Mouse (Mus musculus): ENCODE measurements around the gene Ptprs.

Ptprs gene

DNA sequence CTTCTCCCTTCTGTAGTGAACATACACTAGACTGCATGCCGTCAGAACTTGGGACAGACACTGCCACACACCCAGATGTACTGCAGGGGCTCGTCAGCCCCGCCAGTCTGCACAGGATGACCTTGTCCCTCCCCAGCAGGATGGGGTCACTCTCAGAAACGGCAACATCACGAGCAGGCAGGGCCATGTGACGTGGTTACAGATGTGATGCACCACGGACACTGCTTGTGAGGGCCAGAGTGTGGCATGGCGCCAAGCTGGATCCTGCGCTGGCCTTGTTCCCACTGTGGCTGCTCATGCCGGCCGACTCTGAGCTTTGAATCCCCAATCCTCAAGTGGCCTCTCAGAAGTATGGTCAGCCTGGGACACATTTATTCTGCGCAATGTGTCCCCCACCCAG is 58.0 kb downstream of the Ptprs start:
- no peak for DNase-seq

DNA sequence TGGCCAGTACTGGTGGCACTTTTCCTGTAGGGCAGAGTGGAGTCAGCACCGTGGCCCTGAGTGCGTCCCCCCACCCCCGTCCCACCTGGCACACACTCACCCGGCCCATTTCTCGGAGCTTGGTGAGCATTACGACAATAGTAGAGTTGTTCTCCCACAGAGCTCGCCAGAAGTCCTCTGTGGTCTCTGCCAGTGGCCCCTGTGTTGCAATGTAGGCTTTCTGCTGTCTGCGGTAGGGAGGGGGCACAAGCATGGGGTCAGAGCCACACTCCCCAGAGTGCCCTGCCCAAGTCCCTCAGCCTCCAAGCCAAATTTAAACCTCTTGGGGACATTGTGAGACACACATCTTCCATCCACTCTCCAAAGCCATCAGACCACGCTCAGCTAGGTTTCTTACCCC is 61.5 kb downstream of the Ptprs start:
- no peak for DNase-seq

GRCm38 (mm10) chr17:56413113-56413512 is 63.2 kb downstream of the Ptprs start:
- no peak for DNase-seq

- no peak for DNase-seq
Measured at GRCm38 (mm10) chr17:56411437-56411836, 64.8 kb downstream of the Ptprs start.

DNA sequence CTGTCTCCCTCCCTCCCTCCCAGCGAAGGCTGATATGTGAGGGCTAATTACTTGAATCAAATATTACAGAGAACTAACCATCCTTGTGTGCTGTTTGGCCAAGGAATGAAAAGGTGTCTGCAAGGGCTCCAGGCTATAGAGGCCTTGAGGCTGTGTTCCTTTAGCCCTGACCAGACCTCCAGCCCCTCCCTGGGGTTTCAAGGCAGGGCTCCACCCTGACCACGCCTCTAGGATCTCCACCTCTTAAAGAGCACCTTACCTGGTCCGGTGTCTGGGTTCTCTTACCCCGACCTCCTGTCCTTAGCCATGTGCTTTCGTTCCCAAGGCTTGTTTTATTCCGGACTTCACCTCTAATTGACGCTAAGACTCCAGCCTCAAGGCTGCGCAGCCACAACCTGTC is 66.5 kb downstream of the Ptprs start:
- no peak for DNase-seq

- no peak for DNase-seq
Measured at GRCm38 (mm10) chr17:56408965-56409625, 67.2 kb downstream of the Ptprs start.

DNA sequence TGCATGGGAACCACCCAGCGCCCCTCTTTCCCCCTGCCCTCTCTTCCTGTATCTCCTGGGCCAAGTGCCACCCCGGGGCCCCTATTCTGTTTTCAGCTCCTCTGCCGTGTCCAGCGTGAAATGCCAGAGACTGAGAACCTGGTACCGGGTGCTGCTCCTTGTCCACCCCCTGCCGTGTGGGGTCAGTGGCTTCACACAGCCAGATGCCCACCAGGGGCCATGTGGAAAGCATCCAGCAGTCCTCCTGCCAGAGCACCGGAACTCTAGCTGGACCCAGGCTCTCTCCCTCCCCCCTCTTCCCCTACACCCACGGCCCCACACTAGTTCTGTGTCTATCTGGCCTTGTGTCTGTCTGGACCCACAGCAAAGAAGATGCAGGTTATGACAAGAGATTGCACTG is 68.9 kb downstream of the Ptprs start:
- no peak for DNase-seq

GRCm38 (mm10) chr17:56406878-56407277 is 69.4 kb downstream of the Ptprs start:
- no peak for DNase-seq

- no peak for DNase-seq
Measured at GRCm38 (mm10) chr17:56405856-56406840, 70.1 kb downstream of the Ptprs start.

GRCm38 (mm10) chr17:56405341-56405740 is 70.9 kb downstream of the Ptprs start:
- DNase-seq, result no peak

GRCm38 (mm10) chr17:56401051-56401521 is 75.2 kb downstream of the Ptprs start:
- DNase-seq, result peak; percentile 93

GRCm38 (mm10) chr17:56400221-56400620 is 76.1 kb downstream of the Ptprs start:
- DNase-seq, result peak; percentile 95

DNA sequence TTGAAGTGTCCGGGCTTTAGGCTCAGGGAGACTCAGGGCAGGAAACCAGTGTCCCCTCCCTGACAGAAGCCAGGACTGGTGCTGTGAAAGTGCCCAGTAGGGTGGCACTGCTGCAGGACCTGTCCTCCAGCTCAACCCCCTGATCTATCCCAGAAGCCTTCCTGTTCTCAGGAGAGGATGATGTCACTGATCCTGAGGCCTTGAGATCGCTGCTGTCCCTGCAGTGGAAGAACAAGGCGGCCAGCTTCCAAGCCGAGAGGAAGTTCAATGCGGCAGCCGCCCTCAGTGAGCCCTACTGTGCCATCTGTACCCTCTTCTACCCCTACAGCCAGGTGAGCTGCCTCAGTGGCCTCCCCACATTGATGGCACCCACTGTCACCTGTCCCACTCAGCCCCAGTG is 80.2 kb downstream of the Ptprs start:
- DNase-seq, result no peak

GRCm38 (mm10) chr17:56393889-56394288 is 82.4 kb downstream of the Ptprs start:
- no peak for DNase-seq

DNA sequence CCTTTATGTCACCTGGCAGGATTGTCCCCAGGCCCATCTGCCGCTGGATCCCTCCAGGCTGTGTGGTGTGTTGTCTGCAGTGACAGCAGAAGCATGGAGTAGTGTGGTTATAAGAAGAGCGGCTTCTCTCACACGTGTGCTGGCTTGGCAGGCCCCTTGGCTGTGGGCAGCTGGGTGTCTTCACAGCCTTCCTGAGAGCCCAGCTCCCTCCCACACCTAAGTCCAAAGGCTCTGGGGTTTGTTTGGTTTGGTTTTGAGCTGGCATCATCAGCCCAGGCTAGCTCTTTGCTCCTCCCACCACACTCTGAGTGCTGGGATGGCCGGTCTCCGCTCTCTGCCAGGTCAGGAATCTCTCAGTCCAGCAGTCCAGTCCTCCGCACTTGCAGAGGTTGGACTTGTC is 83.0 kb downstream of the Ptprs start:
- DNase-seq, result no peak

DNA sequence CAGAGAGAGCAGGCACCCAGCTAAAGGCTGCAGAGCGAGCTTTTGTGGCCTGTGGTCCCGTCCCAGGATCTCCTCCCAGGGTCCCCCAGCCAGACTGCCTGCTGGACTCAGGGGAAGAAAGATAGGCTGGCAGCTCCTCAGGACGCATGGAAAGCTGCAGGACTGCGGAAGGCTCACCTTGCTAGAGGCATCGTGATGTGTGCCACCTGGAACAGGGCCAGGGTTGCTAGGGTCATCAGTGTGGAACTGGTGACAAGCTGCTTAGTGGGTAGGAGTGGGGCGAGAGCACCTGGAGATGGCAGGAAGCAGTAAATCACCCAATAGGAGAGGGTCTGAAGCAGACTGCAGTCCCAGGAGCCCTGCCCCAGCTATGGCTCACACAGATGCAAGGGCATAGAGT is 88.7 kb downstream of the Ptprs start:
- no peak for DNase-seq

DNA sequence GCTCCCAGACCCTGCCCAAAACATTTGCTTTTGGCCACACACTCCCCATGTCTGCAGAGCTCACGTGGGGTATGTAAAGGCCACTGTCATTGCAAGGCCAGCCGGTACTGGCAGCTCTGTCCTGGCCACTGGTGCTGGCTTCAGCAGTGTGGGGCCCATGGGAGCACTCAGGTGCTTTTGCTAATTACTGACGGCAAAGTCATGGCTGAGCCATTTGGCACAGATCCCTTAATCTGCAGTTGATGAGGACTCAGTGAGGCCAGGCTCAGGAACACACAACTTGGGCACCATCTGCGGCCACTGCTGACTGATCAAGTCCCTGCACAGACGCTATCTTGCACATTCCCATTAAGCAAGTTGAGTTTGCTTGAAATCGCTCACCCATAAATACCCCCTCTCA is 91.4 kb downstream of the Ptprs start:
- DNase-seq, result no peak

- DNase-seq, result no peak
Measured at GRCm38 (mm10) chr17:56382997-56383396, 93.3 kb downstream of the Ptprs start.

DNA sequence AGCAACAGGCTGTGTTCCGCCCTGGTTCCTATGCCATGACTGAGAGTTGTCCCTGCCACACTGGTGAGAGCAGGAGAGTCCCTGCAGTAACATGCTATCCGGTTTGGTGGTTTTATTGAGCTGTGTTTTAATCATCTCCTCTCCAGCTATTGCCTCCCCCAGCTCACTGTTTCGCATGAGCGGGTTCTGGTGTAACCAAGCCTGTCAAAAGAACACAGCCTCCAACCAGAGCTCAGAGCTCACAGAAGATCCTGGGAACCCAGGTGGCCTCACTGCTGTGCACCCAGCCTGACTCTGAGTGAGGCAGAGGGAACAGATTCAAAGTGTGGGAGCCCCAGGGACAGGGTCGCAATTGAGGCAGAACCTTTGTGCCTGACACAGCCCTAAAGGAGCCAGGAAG is 95.1 kb downstream of the Ptprs start:
- DNase-seq, result no peak

DNA sequence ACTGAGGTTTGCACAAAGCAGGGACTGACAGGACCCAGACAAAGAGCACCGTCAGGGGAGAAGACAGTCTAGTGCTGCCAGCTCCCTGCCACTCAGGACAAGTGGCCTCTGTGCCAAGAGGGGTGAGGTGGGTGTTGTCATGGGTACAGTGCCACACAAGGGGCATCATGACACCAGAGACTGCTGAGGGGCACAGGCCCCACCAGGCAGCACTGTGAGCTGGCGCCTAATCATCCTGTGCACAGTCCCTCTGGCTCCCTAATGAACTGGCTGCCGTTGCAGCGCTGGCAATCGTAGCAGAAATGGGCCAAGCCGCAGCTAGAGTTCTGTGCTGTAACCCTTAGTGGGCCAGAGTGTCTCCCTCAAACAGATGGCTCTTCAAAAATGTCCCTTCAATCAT is 96.0 kb downstream of the Ptprs start:
- no peak for DNase-seq

DNA sequence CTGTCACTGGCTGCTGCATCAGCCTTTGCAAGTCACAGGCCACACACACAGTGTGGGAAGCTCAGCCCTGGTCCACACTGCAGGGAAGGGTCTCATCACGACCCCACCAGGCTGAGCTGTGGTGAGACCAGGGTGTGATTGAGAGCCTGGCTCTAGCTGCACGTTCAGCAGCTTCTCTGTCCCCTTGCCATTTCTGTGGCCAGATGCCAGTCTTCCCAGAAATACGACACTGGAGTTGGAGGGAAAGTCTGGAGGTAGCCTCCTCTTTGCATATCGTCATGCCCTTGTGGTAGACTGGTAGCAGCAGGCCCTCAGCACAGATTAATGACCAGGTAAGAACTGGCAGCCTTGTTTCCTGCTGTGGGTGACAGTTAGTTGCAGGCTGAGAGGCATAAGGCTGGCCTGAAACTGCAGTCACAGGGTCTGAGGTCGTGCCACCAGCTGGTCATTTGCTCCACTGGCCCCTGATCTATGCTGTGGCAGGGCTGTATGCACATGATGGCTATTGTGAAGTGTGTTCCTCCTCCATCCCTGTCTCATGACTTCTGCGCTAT is 96.9 kb downstream of the Ptprs start:
- no peak for DNase-seq

- DNase-seq, result peak; percentile 95
Measured at GRCm38 (mm10) chr17:56374851-56375250, 101.4 kb downstream of the Ptprs start.

- peak; percentile 94 for DNase-seq
Measured at GRCm38 (mm10) chr17:56373136-56374034, 102.9 kb downstream of the Ptprs start.

Data from heart, adult 11 months (tissue).